Mouse (Mus musculus): Measurements from ENCODE around the gene Kazald1. TPM values are rescaled to one million over a fixed set of nuclear protein-coding genes. Genes with fewer than 3 reads are reported as not detected.
"Not testable (repeated sequence)": the region's sequence is repeated elsewhere in the genome, so short reads cannot be mapped to it uniquely, and the experiment has no call there.

Kazald1 gene
- 1.4 TPM in 1 of 2 replicates, not detected in the other for total RNA-seq (2017)

GRCm38 (mm10) chr19:45074580-45075322 is at the start of gene Kazald1:
Gene Kazald1, plus strand, starts transcription at chr19:45075241.
- ATAC-seq (ENCODE audit: extremely low read depth, insufficient number of reproducible peaks, low FRiP score, poor library complexity, severe bottlenecking) = peak; percentile 52

GRCm38 (mm10) chr19:45025937-45026568 is 49.0 kb upstream of the Kazald1 start:
- no peak for ATAC-seq (ENCODE audit: extremely low read depth, insufficient number of reproducible peaks, low FRiP score, poor library complexity, severe bottlenecking)

- ATAC-seq (ENCODE audit: extremely low read depth, insufficient number of reproducible peaks, low FRiP score, poor library complexity, severe bottlenecking) = no peak
Observed at GRCm38 (mm10) chr19:45026958-45027670, 47.9 kb upstream of the Kazald1 start.

- ATAC-seq (ENCODE audit: extremely low read depth, insufficient number of reproducible peaks, low FRiP score, poor library complexity, severe bottlenecking) = no peak
Observed at GRCm38 (mm10) chr19:45027848-45028247, 47.2 kb upstream of the Kazald1 start.

- ATAC-seq (ENCODE audit: extremely low read depth, insufficient number of reproducible peaks, low FRiP score, poor library complexity, severe bottlenecking) = no peak
Observed at GRCm38 (mm10) chr19:45028746-45029145, 46.3 kb upstream of the Kazald1 start.

- ATAC-seq (ENCODE audit: extremely low read depth, insufficient number of reproducible peaks, low FRiP score, poor library complexity, severe bottlenecking) = no peak
Observed at GRCm38 (mm10) chr19:45029571-45029970, 45.5 kb upstream of the Kazald1 start.

GRCm38 (mm10) chr19:45030111-45030510 is 44.9 kb upstream of the Kazald1 start:
- peak; percentile 43; the same call in 1 of the 2 replicates for ATAC-seq (ENCODE audit: extremely low read depth, insufficient number of reproducible peaks, low FRiP score, poor library complexity, severe bottlenecking)

GRCm38 (mm10) chr19:45030746-45031693 is 44.0 kb upstream of the Kazald1 start:
- peak; percentile 59 for ATAC-seq (ENCODE audit: extremely low read depth, insufficient number of reproducible peaks, low FRiP score, poor library complexity, severe bottlenecking)

GRCm38 (mm10) chr19:45031780-45032179 is 43.3 kb upstream of the Kazald1 start:
- ATAC-seq (ENCODE audit: extremely low read depth, insufficient number of reproducible peaks, low FRiP score, poor library complexity, severe bottlenecking) = no peak

GRCm38 (mm10) chr19:45032570-45033332 is 42.3 kb upstream of the Kazald1 start:
- no peak for ATAC-seq (ENCODE audit: extremely low read depth, insufficient number of reproducible peaks, low FRiP score, poor library complexity, severe bottlenecking)

- ATAC-seq (ENCODE audit: extremely low read depth, insufficient number of reproducible peaks, low FRiP score, poor library complexity, severe bottlenecking) = no peak
Observed at GRCm38 (mm10) chr19:45036867-45037266, 38.2 kb upstream of the Kazald1 start.

GRCm38 (mm10) chr19:45038198-45038597 is 36.8 kb upstream of the Kazald1 start:
- ATAC-seq (ENCODE audit: extremely low read depth, insufficient number of reproducible peaks, low FRiP score, poor library complexity, severe bottlenecking) = not testable (repeated sequence)

- ATAC-seq (ENCODE audit: extremely low read depth, insufficient number of reproducible peaks, low FRiP score, poor library complexity, severe bottlenecking) = no peak
Observed at GRCm38 (mm10) chr19:45040214-45040613, 34.8 kb upstream of the Kazald1 start.

GRCm38 (mm10) chr19:45044389-45044927 is 30.6 kb upstream of the Kazald1 start:
- ATAC-seq (ENCODE audit: extremely low read depth, insufficient number of reproducible peaks, low FRiP score, poor library complexity, severe bottlenecking) = no peak

- no peak for ATAC-seq (ENCODE audit: extremely low read depth, insufficient number of reproducible peaks, low FRiP score, poor library complexity, severe bottlenecking)
Observed at GRCm38 (mm10) chr19:45045236-45045635, 29.8 kb upstream of the Kazald1 start.

- ATAC-seq (ENCODE audit: extremely low read depth, insufficient number of reproducible peaks, low FRiP score, poor library complexity, severe bottlenecking) = no peak
Observed at GRCm38 (mm10) chr19:45045651-45046050, 29.4 kb upstream of the Kazald1 start, which contains the start of gene Pdzd7. Gene Pdzd7, minus strand, starts transcription at chr19:45045717.

GRCm38 (mm10) chr19:45046523-45047321 is 28.3 kb upstream of the Kazald1 start:
- peak; percentile 21; the same call in 1 of the 2 replicates for ATAC-seq (ENCODE audit: extremely low read depth, insufficient number of reproducible peaks, low FRiP score, poor library complexity, severe bottlenecking)

Measured in neutrophil, adult 5-6 weeks (primary cell).